ENCODE assay signal across 19 mouse cellular contexts in the genomic region with DNA sequence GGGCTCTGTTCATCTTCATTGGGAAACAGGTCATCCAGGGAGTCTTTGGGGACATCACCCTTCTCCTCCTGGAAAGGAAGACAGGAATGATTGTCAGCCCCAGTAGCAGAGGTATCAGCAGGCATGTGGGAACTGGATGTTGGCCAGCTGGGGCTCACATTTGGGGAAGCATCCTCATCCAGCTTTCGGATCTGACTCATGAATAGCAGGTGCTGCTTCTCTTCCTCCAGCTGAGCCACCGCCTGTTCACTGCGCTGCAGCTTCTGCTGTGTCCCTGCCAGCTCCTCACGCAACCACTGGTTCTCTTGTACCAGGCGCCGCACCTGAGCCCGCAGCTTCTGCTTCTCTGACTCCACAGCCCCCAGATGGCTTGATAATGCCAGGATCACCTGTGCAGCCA. TPM values are rescaled to one million over a fixed set of nuclear protein-coding genes. Genes with fewer than 3 reads are reported as not detected.
A peak's percentile ranks its signal among the peaks of the same experiment; 100 is the strongest.
DNase-seq lines count a peak whose midpoint lies in the region; ATAC-seq and TF ChIP-seq lines count a peak whose summit lies in the region.
"Had no signal": no experiment of that assay in that cellular context is flagged by ENCODE, and none has a peak within 500 bp of the region (broad histone marks: within the 10 kb centered on the region; RNA-seq: fewer than 3 reads in every experiment).

No protein-coding gene starts in this region.

- no peak overlapping the region for H3K4me2 ChIP-seq in hindbrain, embryonic 15.5 days
- H3K4me2 ChIP-seq in hindbrain, embryonic 11.5 days (replicated peaks; ENCODE audit: low read depth, low read length) = no peak overlapping the region
- H3K4me2 ChIP-seq in midbrain, postnatal 0 days (ENCODE audit: low read depth, low read length, poor library complexity, severe bottlenecking) = no peak overlapping the region
- no peak overlapping the region for H3K4me2 ChIP-seq in midbrain, embryonic 13.5 days (replicated peaks)
- H3K4me2 ChIP-seq in hindbrain, embryonic 16.5 days (ENCODE audit: low read length) = no peak overlapping the region
- H3K4me2 ChIP-seq: midbrain, embryonic 12.5 days had no signal

- H3K9me3 ChIP-seq in hindbrain, embryonic 15.5 days = no peaks in the 10 kb centered on the region
- no peaks in the 10 kb centered on the region for H3K9me3 ChIP-seq in hindbrain, embryonic 11.5 days (ENCODE audit: control insufficient read depth, low read length)
- H3K9me3 ChIP-seq in midbrain, postnatal 0 days (ENCODE audit: low read length) = no peaks in the 10 kb centered on the region
- no peaks in the 10 kb centered on the region for H3K9me3 ChIP-seq in midbrain, embryonic 13.5 days
- no peaks in the 10 kb centered on the region for H3K9me3 ChIP-seq in hindbrain, embryonic 16.5 days (ENCODE audit: control insufficient read depth, low read length)
- H3K9me3 ChIP-seq: midbrain, embryonic 12.5 days had no signal

- H3K36me3 ChIP-seq in hindbrain, embryonic 15.5 days = peaks cover 52% of the 10 kb centered on the region
- peaks cover 5% of the 10 kb centered on the region for H3K36me3 ChIP-seq in hindbrain, embryonic 11.5 days (ENCODE audit: control insufficient read depth, insufficient read depth, low read length)
- H3K36me3 ChIP-seq in midbrain, postnatal 0 days (ENCODE audit: insufficient read depth, low read length) = peaks cover 48% of the 10 kb centered on the region
- H3K36me3 ChIP-seq in midbrain, embryonic 13.5 days = peaks cover 59% of the 10 kb centered on the region
- peaks cover 41% of the 10 kb centered on the region for H3K36me3 ChIP-seq in hindbrain, embryonic 16.5 days (ENCODE audit: control insufficient read depth, insufficient read depth, low read length)

- no peak for ATAC-seq in hindbrain, embryonic 15.5 days (ENCODE audit: low FRiP score, low read depth)
- ATAC-seq in hindbrain, embryonic 11.5 days (ENCODE audit: low FRiP score) = no peak
- ATAC-seq in midbrain, postnatal 0 days (ENCODE audit: low FRiP score) = no peak
- ATAC-seq in midbrain, embryonic 13.5 days = no peak
- ATAC-seq in hindbrain, embryonic 16.5 days = no peak
- ATAC-seq: inflammation-experienced regulatory T-cells, adult 6 months had no signal

- no peak for DNase-seq in hindbrain, embryonic 11.5 days (ENCODE audit: low spot score)
- peak; percentile 69 for DNase-seq in midbrain, postnatal 0 days (ENCODE audit: low spot score)
- peak; percentile 47 for DNase-seq in cerebellum, adult 8-10 months
- DNase-seq in adrenal gland, postnatal 14 days = no peak
- DNase-seq: gastrocnemius, postnatal 14 days; heart, adult 2 months; heart, postnatal 10 days; kidney, adult 9 months; kidney, postnatal 4 days; lung, adult 18-20 months; right cerebral cortex, postnatal 4 days; thymus, postnatal 14 days had no signal

- WGBS in hindbrain, embryonic 15.5 days = 74% methylated on average over 7 of the region's 7 CpGs
- WGBS in hindbrain, embryonic 11.5 days = over 99% methylated on average over 7 of the region's 7 CpGs
- 96% methylated on average over 7 of the region's 7 CpGs for WGBS in midbrain, postnatal 0 days
- 97% methylated on average over 7 of the region's 7 CpGs for WGBS in midbrain, embryonic 13.5 days
- WGBS in hindbrain, embryonic 16.5 days = 81% methylated on average over 7 of the region's 7 CpGs

- H3K27me3 ChIP-seq in hindbrain, embryonic 15.5 days = no peaks in the 10 kb centered on the region
- H3K27me3 ChIP-seq in hindbrain, embryonic 11.5 days (ENCODE audit: control insufficient read depth, insufficient read depth, low read length) = no peaks in the 10 kb centered on the region
- H3K27me3 ChIP-seq in midbrain, postnatal 0 days (ENCODE audit: insufficient read depth, low read length) = no peaks in the 10 kb centered on the region
- no peaks in the 10 kb centered on the region for H3K27me3 ChIP-seq in midbrain, embryonic 13.5 days
- no peaks in the 10 kb centered on the region for H3K27me3 ChIP-seq in hindbrain, embryonic 16.5 days (replicated peaks; ENCODE audit: control insufficient read depth, insufficient read depth, low read length)

- H3K27ac ChIP-seq in hindbrain, embryonic 15.5 days (replicated peaks) = peak overlapping the region; percentile 39; the same call in 1 of the 2 replicates
- H3K27ac ChIP-seq in hindbrain, embryonic 11.5 days (ENCODE audit: low read depth, low read length) = no peak overlapping the region
- no peak overlapping the region for H3K27ac ChIP-seq in midbrain, postnatal 0 days (ENCODE audit: low read depth, low read length)
- no peak overlapping the region for H3K27ac ChIP-seq in midbrain, embryonic 13.5 days
- peak overlapping the region; percentile 16; the same call in 1 of the 2 replicates for H3K27ac ChIP-seq in hindbrain, embryonic 16.5 days (ENCODE audit: low read depth, low read length)
- H3K27ac ChIP-seq: heart, adult 2 months; macrophage; midbrain, embryonic 12.5 days had no signal

- TF ChIP-seq CTCF in midbrain, postnatal 0 days (IDR thresholded peaks at IDR 0.05) = no peak

- H3K4me3 ChIP-seq in hindbrain, embryonic 15.5 days = no peak overlapping the region
- no peak overlapping the region for H3K4me3 ChIP-seq in hindbrain, embryonic 11.5 days (ENCODE audit: low read depth, low read length)
- H3K4me3 ChIP-seq in midbrain, postnatal 0 days (ENCODE audit: low read depth, low read length) = no peak overlapping the region
- no peak overlapping the region for H3K4me3 ChIP-seq in midbrain, embryonic 13.5 days (replicated peaks)
- H3K4me3 ChIP-seq in hindbrain, embryonic 16.5 days (ENCODE audit: low read length) = no peak overlapping the region
- H3K4me3 ChIP-seq: heart, adult 2 months; midbrain, embryonic 12.5 days had no signal

- H3K4me1 ChIP-seq in hindbrain, embryonic 15.5 days (replicated peaks) = peaks cover 18% of the 10 kb centered on the region
- peaks cover 5% of the 10 kb centered on the region for H3K4me1 ChIP-seq in hindbrain, embryonic 11.5 days (replicated peaks; ENCODE audit: control insufficient read depth, insufficient read depth, low read length)
- H3K4me1 ChIP-seq in midbrain, postnatal 0 days (ENCODE audit: insufficient read depth, low read length) = peaks cover 5% of the 10 kb centered on the region; the same call in 1 of the 2 replicates
- H3K4me1 ChIP-seq in midbrain, embryonic 13.5 days (replicated peaks) = peaks cover 16% of the 10 kb centered on the region
- peaks cover 10% of the 10 kb centered on the region for H3K4me1 ChIP-seq in hindbrain, embryonic 16.5 days (ENCODE audit: control insufficient read depth, insufficient read depth, low read depth, low read length)

- no peak overlapping the region for H3K9ac ChIP-seq in hindbrain, embryonic 15.5 days
- H3K9ac ChIP-seq in hindbrain, embryonic 11.5 days (ENCODE audit: low read depth, low read length) = no peak overlapping the region
- no peak overlapping the region for H3K9ac ChIP-seq in midbrain, postnatal 0 days (replicated peaks; ENCODE audit: low read length, poor library complexity, severe bottlenecking)
- H3K9ac ChIP-seq in midbrain, embryonic 13.5 days (replicated peaks) = no peak overlapping the region
- no peak overlapping the region; the same call in 1 of the 2 replicates for H3K9ac ChIP-seq in hindbrain, embryonic 16.5 days (ENCODE audit: low read depth, low read length)
- H3K9ac ChIP-seq: midbrain, embryonic 12.5 days had no signal

RNA-seq across cellular contexts. Expression of a gene that starts 4.6 kb away (rescaled TPM):
- 76.9 and 90.2 TPM in 2 replicates for polyA plus RNA-seq in hindbrain, embryonic 15.5 days (2015; fragmentation: Nextera tagmentation; extraction: Ambion mirVana)
- 34.6 and 36.5 TPM in 2 replicates for polyA plus RNA-seq in hindbrain, embryonic 11.5 days (2014; fragmentation: Nextera tagmentation; extraction: Ambion mirVana)
- total RNA-seq in midbrain, postnatal 0 days (2014; rRNA removed) = 187 and 201 TPM in 2 replicates
- 65.7 and 67.9 TPM in 2 replicates for polyA plus RNA-seq in midbrain, postnatal 0 days (2015; fragmentation: Nextera tagmentation; extraction: Ambion mirVana)
- 63.1 and 69.0 TPM in 2 replicates for polyA plus RNA-seq in midbrain, embryonic 13.5 days (2015; fragmentation: Nextera tagmentation; extraction: Ambion mirVana)
- 85.6 and 87.8 TPM in 2 replicates for polyA plus RNA-seq in hindbrain, embryonic 16.5 days (2015; fragmentation: Nextera tagmentation; extraction: Ambion mirVana)
- total RNA-seq in adrenal gland, postnatal 14 days (2021) = 34.9 and 37.7 TPM in 2 replicates

RNA-seq across cellular contexts. Expression of a gene that starts 6.9 kb away (rescaled TPM):
- 210 and 222 TPM in 2 replicates for polyA plus RNA-seq in hindbrain, embryonic 15.5 days (2015; fragmentation: Nextera tagmentation; extraction: Ambion mirVana)
- polyA plus RNA-seq in hindbrain, embryonic 11.5 days (2014; fragmentation: Nextera tagmentation; extraction: Ambion mirVana) = 217 and 230 TPM in 2 replicates
- total RNA-seq in midbrain, postnatal 0 days (2014; rRNA removed) = 192 and 242 TPM in 2 replicates
- 204 and 227 TPM in 2 replicates for polyA plus RNA-seq in midbrain, postnatal 0 days (2015; fragmentation: Nextera tagmentation; extraction: Ambion mirVana)
- polyA plus RNA-seq in midbrain, embryonic 13.5 days (2015; fragmentation: Nextera tagmentation; extraction: Ambion mirVana) = 238 and 242 TPM in 2 replicates
- 230 and 231 TPM in 2 replicates for polyA plus RNA-seq in hindbrain, embryonic 16.5 days (2015; fragmentation: Nextera tagmentation; extraction: Ambion mirVana)
- 166 and 167 TPM in 2 replicates for total RNA-seq in adrenal gland, postnatal 14 days (2021)

RNA-seq across cellular contexts. Expression of a gene that starts 15.5 kb away (rescaled TPM):
- polyA plus RNA-seq in hindbrain, embryonic 15.5 days (2015; fragmentation: Nextera tagmentation; extraction: Ambion mirVana) = 364 and 435 TPM in 2 replicates
- 126 and 128 TPM in 2 replicates for polyA plus RNA-seq in hindbrain, embryonic 11.5 days (2014; fragmentation: Nextera tagmentation; extraction: Ambion mirVana)
- 677 and 753 TPM in 2 replicates for total RNA-seq in midbrain, postnatal 0 days (2014; rRNA removed)
- polyA plus RNA-seq in midbrain, postnatal 0 days (2015; fragmentation: Nextera tagmentation; extraction: Ambion mirVana) = 547 and 553 TPM in 2 replicates
- polyA plus RNA-seq in midbrain, embryonic 13.5 days (2015; fragmentation: Nextera tagmentation; extraction: Ambion mirVana) = 321 and 357 TPM in 2 replicates
- polyA plus RNA-seq in hindbrain, embryonic 16.5 days (2015; fragmentation: Nextera tagmentation; extraction: Ambion mirVana) = 361 and 364 TPM in 2 replicates
- total RNA-seq in adrenal gland, postnatal 14 days (2021) = 3.1 and 3.9 TPM in 2 replicates
- total RNA-seq: heart, adult 2 months; liver, adult 2 months had no signal
- polyA plus RNA-seq: macrophage had no signal

RNA-seq across cellular contexts. Expression of a gene that starts 25.4 kb away (rescaled TPM):
- 55.8 and 64.0 TPM in 2 replicates for polyA plus RNA-seq in hindbrain, embryonic 15.5 days (2015; fragmentation: Nextera tagmentation; extraction: Ambion mirVana)
- polyA plus RNA-seq in hindbrain, embryonic 11.5 days (2014; fragmentation: Nextera tagmentation; extraction: Ambion mirVana) = 75.6 and 81.3 TPM in 2 replicates
- 40.4 and 53.9 TPM in 2 replicates for total RNA-seq in midbrain, postnatal 0 days (2014; rRNA removed)
- 38.8 and 49.9 TPM in 2 replicates for polyA plus RNA-seq in midbrain, postnatal 0 days (2015; fragmentation: Nextera tagmentation; extraction: Ambion mirVana)
- 57.1 and 59.0 TPM in 2 replicates for polyA plus RNA-seq in midbrain, embryonic 13.5 days (2015; fragmentation: Nextera tagmentation; extraction: Ambion mirVana)
- polyA plus RNA-seq in hindbrain, embryonic 16.5 days (2015; fragmentation: Nextera tagmentation; extraction: Ambion mirVana) = 60.7 and 65.8 TPM in 2 replicates
- total RNA-seq in adrenal gland, postnatal 14 days (2021) = 80.4 and 84.7 TPM in 2 replicates

RNA-seq across cellular contexts. Expression of a gene that starts 28.5 kb away (rescaled TPM):
- 28.3 and 34.0 TPM in 2 replicates for polyA plus RNA-seq in hindbrain, embryonic 15.5 days (2015; fragmentation: Nextera tagmentation; extraction: Ambion mirVana)
- polyA plus RNA-seq in hindbrain, embryonic 11.5 days (2014; fragmentation: Nextera tagmentation; extraction: Ambion mirVana) = 1.6 and 1.8 TPM in 2 replicates
- total RNA-seq in midbrain, postnatal 0 days (2014; rRNA removed) = 54.0 and 64.0 TPM in 2 replicates
- 64.2 and 72.0 TPM in 2 replicates for polyA plus RNA-seq in midbrain, postnatal 0 days (2015; fragmentation: Nextera tagmentation; extraction: Ambion mirVana)
- 3.7 and 4.4 TPM in 2 replicates for polyA plus RNA-seq in midbrain, embryonic 13.5 days (2015; fragmentation: Nextera tagmentation; extraction: Ambion mirVana)
- 38.5 and 49.0 TPM in 2 replicates for polyA plus RNA-seq in hindbrain, embryonic 16.5 days (2015; fragmentation: Nextera tagmentation; extraction: Ambion mirVana)
- total RNA-seq in adrenal gland, postnatal 14 days (2021) = 2.0 and 2.5 TPM in 2 replicates
- polyA plus RNA-seq: inflammation-experienced regulatory T-cells, adult 6 months had no signal

Comparison
In these comparisons a context has a peak if more than half of its experiments do, and no peak if none do; other contexts are left out.
1. H3K27ac ChIP-seq: peak in hindbrain, embryonic 15.5 days (single experiment) and hindbrain, embryonic 16.5 days (single experiment); none in hindbrain, embryonic 11.5 days (single experiment), midbrain, postnatal 0 days (single experiment) and midbrain, embryonic 13.5 days (single experiment).
2. DNase-seq: peak in midbrain, postnatal 0 days (single experiment) and cerebellum, adult 8-10 months (single experiment); none in hindbrain, embryonic 11.5 days (single experiment) and adrenal gland, postnatal 14 days (single experiment).